Mouse (Mus musculus): ENCODE results near the gene Shh.

- TF ChIP-seq TAL1 (conservative IDR thresholded peaks at IDR 0.05; ENCODE audit: low read depth, low read length) (no peak), CTCF (IDR thresholded peaks at IDR 0.05; ENCODE audit: low read depth, low read length) (no peak), GATA2 (IDR thresholded peaks at IDR 0.05; ENCODE audit: borderline replicate concordance, low read depth, low read length) (no peak)
Measured at GRCm38 (mm10) chr5:28466760-28467306, at the start of gene Shh.

Data from G1E (cell line).